Mouse (Mus musculus): ENCODE measurements around the gene Tbc1d22b.
"Not testable (repeated sequence)": the region's sequence is repeated elsewhere in the genome, so short reads cannot be mapped to it uniquely, and the experiment has no call there.

Tbc1d22b gene

GRCm38 (mm10) chr17:29596771-29597132 lies 47.2 kb downstream of the Tbc1d22b start:
- no peak for DNase-seq

GRCm38 (mm10) chr17:29599051-29599450 lies 49.5 kb downstream of the Tbc1d22b start:
- DNase-seq = no peak

- DNase-seq = no peak
Measured at GRCm38 (mm10) chr17:29599537-29599936, 50.0 kb downstream of the Tbc1d22b start.

- no peak for DNase-seq
Measured at GRCm38 (mm10) chr17:29601391-29601790, 51.8 kb downstream of the Tbc1d22b start.

- DNase-seq = peak; percentile 57 to 67
Measured at GRCm38 (mm10) chr17:29603283-29603682, 53.7 kb downstream of the Tbc1d22b start.

GRCm38 (mm10) chr17:29613453-29613852 lies 63.9 kb downstream of the Tbc1d22b start:
- DNase-seq = not testable (repeated sequence)

GRCm38 (mm10) chr17:29614115-29615023 lies 64.8 kb downstream of the Tbc1d22b start, which contains the start of the genes Rnf8 and Gm28043:
TSS of gene Rnf8 (plus strand) at chr17:29614790.
TSS of gene Gm28043 (plus strand) at chr17:29614876.
- peak; percentile 93 to 95 for DNase-seq

GRCm38 (mm10) chr17:29615024-29615551 lies 65.5 kb downstream of the Tbc1d22b start:
- no peak for DNase-seq

- DNase-seq = no peak
Measured at GRCm38 (mm10) chr17:29615616-29616015, 66.0 kb downstream of the Tbc1d22b start.

- no peak for DNase-seq
Measured at GRCm38 (mm10) chr17:29619231-29619630, 69.6 kb downstream of the Tbc1d22b start.

- DNase-seq = no peak
Measured at GRCm38 (mm10) chr17:29623488-29623887, 73.9 kb downstream of the Tbc1d22b start.

GRCm38 (mm10) chr17:29627285-29627684 lies 77.7 kb downstream of the Tbc1d22b start:
- no peak for DNase-seq

- no peak for DNase-seq
Measured at GRCm38 (mm10) chr17:29628946-29629345, 79.4 kb downstream of the Tbc1d22b start.

GRCm38 (mm10) chr17:29629620-29630019 lies 80.0 kb downstream of the Tbc1d22b start:
- DNase-seq = no peak

GRCm38 (mm10) chr17:29632312-29632711 lies 82.7 kb downstream of the Tbc1d22b start:
- no peak for DNase-seq

GRCm38 (mm10) chr17:29635492-29635891 lies 85.9 kb downstream of the Tbc1d22b start:
- DNase-seq = no peak

GRCm38 (mm10) chr17:29636118-29636517 lies 86.5 kb downstream of the Tbc1d22b start:
- no peak for DNase-seq

GRCm38 (mm10) chr17:29637377-29637776 lies 87.8 kb downstream of the Tbc1d22b start:
- DNase-seq = no peak

- no peak for DNase-seq
Measured at GRCm38 (mm10) chr17:29637895-29638294, 88.3 kb downstream of the Tbc1d22b start.

GRCm38 (mm10) chr17:29640971-29641370 lies 91.4 kb downstream of the Tbc1d22b start:
- no peak for DNase-seq

GRCm38 (mm10) chr17:29642219-29642618 lies 92.6 kb downstream of the Tbc1d22b start:
- no peak for DNase-seq

Measured in thymus, postnatal 36 days (tissue).